Mouse (Mus musculus): ENCODE measurements around the gene Ticam1.
"Not testable (repeated sequence)": the region's sequence is repeated elsewhere in the genome, so short reads cannot be mapped to it uniquely, and the experiment has no call there.

Gene Ticam1

DNA sequence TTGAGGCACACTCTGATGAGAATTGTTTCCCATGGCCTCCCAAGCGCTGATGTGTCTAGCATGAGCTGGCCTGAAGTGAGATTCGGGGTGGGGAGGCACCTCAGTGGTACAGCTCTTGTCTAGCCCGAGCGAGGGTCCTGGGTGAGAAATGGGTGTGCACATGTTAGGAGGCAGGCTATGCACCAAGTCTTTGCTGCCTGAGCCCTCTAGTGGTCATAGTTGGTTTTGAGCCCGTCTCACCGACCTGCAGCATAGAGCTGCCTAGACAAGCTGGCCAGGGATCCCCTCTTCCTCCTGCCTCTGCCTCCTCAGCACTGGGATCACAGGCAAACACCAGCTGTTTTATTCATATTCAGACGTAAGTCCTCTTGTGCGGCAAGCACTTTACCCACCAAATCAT lies 12.6 kb downstream of the Ticam1 start:
- DNase-seq (ENCODE audit: low spot score): peak; percentile 75

DNA sequence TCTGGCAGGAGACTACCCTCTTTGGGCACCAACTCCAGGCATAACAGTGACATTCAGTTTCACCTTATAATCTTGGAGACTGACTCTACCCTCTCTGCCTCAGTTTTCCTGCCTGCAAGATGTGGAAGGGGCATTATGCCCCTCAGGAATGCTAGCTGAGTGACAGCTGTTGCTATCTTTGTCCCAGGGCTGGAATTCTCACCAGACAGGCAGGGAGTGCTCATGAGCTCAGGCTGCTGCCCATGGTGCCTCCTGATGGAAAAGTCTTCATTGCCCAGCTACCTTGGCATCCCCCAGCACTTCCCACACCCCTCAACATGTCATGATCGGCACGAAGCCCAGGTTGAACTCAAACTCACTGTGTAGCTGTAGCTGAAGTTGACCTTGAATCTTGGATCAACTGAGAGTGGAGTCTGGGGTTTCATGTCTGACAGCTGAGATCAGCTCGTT lies 13.9 kb downstream of the Ticam1 start:
- no peak for DNase-seq (ENCODE audit: low spot score)

DNA sequence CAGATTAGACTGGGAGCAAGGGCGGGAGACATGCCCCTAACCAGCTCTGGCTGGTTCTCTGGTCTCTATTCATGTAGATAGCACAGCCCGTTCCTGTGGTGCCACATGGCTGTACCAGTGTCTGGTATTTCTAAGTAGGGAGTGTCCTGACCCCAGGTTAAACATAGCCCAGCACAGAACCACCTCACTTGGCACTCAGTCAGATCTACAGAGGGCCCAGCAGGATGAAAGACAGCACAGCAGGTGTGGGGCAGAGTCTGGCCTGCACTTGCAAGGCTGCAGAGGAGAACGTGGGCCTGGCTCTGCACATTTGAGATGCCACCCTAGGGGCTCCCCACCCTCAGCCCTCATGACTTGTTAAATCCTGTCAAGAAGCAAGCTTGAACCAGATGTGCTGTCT lies 15.4 kb downstream of the Ticam1 start:
- DNase-seq (ENCODE audit: low spot score): no peak

DNA sequence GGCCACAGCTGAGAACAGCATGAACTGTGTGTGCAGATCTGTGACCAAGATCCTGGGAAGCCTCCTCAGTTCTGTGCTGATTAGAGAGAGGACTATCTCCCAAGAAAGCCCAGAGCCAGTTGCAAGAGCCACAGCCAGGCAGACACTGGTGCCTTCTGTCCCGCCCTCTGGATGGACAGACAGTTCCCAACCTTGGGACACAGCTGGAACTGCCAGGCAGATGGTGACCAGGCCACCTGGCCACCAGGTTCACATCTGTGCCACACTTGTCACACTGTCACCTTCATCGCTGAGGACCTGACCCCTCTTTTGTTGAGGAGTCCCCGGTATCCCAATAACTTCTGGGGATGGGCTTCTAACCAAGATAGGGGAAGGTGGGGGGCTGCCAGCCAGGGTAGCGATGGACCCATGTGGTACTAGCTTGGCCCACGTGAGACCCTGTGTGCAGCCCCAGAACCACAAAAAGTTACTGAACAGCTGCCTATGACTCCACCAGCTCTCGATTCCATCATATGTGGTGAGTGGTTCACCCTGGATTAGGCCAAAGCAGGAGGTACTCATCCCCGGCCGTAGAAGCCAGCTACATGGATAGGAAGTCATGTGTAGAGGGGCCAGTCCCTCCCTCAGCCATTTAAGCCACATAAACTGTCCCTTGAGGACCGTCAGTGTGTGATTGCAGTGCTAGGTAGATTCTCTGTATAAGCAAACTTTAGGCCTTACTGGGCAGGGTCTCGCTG lies 17.1 kb downstream of the Ticam1 start:
- DNase-seq (ENCODE audit: low spot score): no peak

DNA sequence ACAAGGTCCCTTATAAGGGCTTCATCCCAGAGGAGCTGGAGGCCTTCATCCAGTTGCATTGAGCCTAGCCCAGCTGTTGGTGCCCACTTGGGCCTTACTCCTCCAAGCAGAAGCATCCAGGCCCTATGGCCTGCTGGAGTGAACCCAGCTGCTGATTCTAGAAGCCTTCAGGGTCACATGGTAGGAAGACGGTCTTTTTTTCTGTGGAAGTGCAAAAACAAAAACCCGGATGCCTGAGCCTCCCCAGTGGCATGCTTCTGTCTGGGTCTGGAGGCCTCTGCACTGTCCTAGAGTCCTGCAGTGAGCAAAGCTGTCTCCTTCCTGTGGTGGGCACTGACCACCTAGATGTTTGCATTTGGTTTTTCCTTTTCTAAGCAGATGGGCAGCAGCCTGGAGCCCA lies 17.8 kb downstream of the Ticam1 start:
- DNase-seq (ENCODE audit: low spot score): not testable (repeated sequence)

DNA sequence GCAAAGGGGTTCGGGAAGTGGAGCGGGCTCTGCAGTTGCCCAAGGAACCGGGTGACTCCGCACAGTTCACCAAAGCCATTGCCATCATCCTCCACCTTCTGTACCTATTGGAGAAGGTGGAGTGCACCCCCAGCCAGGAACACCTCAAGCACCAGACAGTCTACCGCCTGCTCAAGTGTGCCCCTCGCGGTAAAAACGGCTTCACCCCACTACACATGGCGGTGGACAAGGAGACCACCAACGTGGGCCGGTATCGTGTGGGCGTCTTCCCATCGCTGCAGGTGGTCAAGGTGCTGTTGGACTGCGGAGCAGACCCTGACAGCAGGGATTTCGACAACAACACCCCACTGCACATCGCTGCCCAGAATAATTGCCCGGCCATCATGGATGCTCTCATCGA lies 18.3 kb downstream of the Ticam1 start:
- DNase-seq (ENCODE audit: low spot score): not testable (repeated sequence)

DNA sequence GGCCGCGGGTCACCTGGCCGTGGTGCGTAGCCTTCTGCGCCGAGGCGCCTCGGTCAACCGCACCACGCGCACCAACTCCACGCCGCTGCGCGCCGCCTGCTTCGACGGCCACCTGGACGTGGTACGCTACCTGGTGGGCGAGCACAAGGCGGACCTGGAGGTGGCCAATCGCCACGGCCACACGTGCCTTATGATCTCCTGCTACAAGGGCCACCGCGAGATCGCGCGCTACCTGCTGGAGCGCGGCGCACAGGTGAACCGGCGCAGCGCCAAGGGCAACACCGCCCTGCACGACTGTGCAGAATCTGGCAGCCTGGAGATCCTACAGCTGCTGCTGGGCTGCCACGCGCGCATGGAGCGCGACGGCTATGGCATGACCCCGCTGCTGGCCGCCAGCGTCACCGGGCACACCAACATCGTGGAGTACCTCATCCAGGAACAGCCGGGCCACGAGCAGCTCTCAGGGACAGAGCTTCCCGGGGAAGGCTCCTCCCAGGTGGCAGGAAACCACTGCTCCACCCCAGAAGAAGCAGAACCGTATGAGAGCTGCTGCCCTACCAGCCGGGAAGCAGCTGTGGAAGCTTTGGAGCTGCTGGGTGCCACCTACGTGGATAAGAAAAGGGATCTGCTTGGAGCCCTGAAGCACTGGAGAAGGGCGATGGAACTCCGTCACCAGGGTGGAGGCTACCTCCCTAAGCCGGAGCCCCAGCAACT lies 19.2 kb downstream of the Ticam1 start:
- no peak for DNase-seq (ENCODE audit: low spot score)

DNA sequence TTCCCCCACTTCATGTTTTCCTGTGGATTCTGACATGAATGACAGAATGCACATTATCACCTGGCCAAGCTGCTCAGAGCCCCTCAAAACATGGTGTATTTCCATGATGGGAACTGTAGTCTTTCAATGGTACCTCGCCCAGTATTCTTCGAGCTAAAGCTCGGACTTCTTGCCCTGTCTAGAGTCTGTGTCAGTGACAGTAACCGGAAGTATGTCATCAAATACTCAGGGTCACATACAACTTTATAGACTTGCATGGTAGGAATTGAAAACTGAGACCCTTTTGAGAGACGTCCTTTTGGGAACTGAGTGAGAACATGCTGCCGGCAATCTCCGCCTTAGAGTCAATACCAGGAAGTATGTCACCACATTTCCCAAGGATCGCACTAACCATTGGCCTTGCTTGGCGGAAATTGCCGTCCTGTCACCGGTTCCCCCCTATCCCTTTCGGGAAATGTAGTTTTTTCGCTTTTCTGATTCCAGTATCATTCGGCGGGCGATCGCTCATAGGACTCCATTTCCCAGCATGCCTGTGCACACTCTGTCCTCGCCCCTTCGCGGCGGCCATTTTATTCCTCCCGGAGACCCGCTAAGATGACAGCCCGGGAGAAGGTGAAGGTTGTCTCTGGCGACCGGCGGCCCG lies 20.2 kb downstream of the Ticam1 start, which contains the start of gene Fem1a:
Fem1a (plus strand) TSS at position 572 of the 643 bp plus-strand sequence.
- DNase-seq (ENCODE audit: low spot score): peak; percentile 97

DNA sequence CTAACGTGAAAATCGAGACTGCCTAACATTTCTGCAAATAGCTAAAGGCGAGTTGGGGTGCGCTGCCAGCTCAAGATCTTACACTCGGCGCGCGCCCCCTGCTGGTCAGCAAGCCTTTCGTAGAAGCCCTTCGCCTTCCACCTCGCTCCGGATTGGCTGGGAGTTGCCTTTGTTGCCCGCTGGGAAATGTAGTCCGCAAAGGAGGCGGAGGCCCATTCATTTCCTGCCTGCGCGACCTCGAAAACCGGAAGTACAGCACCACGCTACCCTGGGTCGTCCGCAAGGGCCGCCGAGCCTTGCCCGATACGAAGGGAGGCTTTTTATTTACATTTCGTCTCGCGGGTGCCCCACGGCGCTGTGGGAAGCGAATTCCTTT lies 20.7 kb downstream of the Ticam1 start:
- DNase-seq (ENCODE audit: low spot score): peak; percentile 98

DNA sequence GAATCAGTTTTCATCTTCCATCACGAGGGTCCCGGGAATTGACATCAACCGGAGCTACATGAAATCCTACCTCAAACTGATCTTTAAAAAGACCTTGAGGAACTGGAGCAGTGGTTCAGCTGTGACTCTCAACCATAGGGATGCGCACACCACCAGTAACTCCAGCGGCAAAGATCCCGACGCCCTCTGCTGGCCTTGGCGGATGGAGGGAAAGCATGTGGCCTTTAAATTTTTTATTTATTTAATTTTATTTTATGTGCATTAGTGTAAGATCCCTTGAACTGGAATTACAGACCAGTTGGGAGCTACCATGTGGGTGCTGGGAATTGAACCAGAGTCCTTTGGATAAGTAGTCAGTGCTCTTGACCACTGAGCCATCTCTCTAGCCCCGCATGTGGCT lies 21.2 kb downstream of the Ticam1 start:
- no peak for DNase-seq (ENCODE audit: low spot score)

DNA sequence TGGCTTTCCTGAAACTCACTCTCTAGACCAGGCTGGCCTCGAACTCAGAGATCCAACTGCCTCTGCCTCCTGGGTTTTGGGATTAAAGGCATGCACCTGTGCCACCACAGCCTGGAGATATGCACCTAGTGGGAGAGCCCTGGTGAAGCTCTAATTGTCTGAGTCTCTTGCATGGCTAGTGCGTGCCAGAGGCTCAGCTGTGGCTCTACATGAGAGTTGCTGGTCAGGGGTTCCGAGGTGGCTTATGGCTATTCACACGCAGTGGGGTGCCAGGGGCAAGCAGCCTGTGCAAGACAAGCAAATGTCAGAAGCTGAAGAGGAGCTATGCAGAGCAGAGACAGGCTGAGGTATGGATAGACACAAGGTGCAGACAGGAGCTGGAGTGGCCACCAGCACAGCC lies 21.9 kb downstream of the Ticam1 start:
- DNase-seq (ENCODE audit: low spot score): no peak

DNA sequence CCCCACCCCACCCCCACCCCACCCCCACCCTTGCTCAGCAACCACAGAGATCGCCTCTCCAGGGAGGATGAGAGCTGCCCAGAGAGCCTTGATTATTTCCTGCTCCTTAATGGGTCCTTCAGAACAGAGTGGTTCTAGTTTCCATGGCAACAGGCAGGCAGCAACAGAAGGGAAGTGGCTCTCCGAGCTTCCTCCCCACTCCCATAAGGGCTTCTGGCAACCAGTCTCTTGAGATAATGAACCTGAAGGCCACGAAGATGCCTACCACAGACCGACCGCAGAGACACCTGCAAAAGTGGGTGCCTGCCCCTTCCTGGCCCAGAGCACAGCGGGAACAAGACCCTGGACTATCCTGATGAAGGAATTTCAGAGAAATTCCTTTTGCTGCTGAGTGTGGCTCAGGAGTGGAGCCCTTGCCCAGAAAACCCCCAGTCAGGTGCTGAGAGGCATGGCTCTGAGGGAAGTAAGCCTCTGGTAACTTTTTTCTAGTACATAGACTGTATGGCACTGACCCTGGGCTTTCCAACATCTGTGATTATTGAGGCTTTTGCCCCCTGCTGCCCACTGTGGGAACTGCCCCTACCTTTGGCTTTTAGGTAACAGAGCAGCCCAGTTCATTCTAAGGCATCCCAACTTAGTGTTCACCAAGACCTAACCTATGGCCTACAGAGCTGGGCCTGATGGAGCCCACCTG lies 25.3 kb downstream of the Ticam1 start:
- DNase-seq (ENCODE audit: low spot score): peak; percentile 72

DNA sequence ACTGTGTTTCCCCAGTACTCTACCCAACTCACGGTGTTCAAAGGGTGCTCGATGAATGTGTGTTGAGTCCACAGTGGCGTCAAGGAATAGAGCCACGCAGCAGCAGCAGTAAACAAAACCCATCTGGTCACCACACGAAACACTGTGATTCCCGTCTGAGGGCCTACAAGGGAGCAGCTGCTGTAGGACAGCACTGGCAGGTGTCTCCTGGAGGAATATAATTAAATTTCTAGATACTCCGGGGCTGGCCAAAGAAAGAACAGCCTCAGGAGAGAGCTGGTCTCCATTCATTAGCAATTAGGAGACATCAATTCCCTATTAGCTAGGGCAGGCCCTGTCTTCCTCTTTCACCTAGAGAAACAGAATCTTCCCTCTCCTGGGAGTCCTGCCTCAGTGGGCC lies 31.0 kb downstream of the Ticam1 start:
- no peak for DNase-seq (ENCODE audit: low spot score)

DNA sequence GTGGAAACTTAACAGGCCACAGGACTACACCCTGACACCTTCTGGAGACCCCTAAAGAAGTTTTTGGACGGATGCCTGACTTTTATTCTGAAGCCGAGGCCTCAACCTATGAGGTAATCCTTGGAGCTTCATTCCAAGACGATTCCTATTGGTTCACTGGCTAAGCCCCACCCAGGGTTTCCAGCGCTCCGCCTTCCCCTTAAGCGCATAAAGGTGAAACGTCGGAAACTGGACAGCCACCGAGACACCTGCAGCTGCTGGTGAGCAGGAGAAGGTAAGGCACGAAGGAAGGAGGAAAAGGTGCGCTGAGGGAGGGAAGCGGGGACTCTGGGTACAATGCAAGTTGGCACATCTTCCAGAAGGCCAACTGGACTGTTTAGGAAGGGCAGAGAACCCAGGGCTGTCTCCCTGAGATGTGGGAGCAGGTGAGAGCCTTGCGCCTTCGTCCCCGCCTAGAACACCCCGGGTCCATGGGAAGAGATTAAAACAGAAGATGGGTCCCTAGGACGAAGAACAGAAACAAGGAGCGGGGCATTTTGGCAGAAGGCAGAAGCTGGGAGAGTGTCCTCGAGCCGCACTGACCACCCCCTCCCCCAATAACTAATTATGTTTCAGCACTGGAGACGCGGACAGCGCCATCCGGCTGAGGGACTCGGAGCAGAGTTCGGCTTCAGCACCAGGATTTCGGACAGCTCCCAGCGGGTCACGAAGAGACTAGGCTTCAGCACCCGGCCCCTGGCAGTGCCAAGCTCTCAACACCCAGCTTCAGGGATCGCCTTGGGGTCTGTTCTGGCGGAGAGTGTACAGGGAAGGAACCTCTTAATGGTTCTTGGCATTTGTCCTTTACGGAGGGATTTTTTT lies 34.8 kb downstream of the Ticam1 start:
- DNase-seq (ENCODE audit: low spot score): peak; percentile 56

DNA sequence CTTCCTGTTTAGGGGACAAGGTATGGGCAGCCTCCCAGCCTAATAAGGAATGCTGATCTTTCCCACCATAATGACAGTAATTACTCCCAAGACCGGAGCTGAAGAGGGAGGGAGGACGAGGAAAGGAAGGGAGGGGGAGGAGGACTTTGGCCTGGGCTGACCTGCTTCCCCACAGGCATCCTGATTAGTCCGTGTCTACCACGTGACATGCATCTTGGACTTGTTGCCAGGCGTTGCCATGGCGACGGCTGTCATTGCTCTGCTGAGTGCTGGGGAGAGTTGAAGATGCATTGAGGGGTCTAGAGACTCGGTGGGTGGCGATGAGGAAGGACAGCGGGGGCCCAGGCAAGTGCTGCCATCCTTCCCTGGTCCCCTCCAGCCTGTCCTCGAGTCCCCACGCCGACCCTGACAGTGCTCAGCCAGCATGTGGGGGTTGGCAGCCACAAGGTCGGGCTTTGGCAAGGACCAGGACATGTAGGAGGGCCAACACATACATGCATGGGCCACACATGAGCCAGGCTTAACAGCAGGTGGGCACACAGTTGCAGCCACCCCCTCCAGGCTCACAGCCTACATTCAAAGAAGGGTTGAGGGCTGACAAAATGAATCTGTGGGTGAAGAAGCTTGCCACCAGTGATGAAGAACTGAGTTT lies 42.6 kb downstream of the Ticam1 start:
- no peak for DNase-seq (ENCODE audit: low spot score)

DNA sequence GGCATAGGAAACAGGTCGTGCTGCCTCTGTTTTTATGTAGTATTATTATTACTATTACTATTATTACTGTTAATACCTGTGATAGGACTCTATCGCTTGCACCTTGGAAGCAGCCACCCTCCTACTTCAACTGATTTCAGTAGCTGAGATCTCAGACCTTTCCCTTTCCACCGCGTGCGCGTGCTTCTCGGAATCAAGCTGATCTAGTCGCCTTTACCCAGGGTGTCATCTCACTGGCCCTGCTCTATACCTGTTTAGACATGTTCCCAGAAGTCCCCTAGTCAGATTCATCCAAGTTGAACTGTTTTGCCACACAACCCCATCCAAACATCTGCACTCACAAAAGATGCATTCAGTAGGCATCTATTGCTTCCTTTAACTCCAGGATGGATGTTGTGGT lies 43.2 kb downstream of the Ticam1 start:
- DNase-seq (ENCODE audit: low spot score): no peak

DNA sequence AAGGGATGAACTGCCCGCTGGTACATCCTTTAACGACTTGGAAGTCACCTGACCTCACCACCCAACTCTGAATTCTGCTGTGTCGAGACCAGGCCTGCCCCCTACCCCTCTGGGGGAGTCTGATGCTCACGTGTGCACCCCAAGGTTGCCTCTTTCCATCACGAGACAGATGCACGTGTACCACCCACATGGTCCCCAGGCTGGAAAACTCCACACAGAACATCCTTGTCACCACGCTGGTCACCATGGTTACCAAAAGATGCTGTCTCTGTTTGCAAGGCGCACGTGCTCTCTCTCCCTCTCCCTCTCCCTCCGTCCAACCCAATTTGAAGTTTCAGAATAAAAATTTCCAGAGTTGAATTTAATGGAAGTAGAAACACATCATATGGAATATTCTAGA lies 46.6 kb downstream of the Ticam1 start:
- DNase-seq (ENCODE audit: low spot score): no peak

DNA sequence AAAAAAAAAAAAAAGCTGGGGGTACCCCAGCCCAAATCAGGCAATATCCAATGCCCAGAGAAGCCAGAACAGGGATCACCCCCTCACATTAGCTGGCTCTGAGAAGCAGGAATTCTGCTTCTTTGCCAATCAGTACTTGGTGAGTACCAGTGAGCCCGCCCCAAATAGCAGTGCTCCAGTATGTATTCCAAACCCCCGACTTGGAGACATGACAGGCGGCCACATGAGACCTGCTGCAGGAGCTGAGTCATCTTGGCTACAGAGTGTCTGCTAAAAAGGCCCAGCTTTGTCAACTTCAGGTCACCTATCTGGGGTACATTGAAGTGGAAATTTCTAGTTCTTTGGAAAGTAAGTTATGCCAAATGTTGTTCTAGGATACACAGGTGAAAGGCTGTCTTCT lies 50.0 kb downstream of the Ticam1 start:
- DNase-seq (ENCODE audit: low spot score): no peak

DNA sequence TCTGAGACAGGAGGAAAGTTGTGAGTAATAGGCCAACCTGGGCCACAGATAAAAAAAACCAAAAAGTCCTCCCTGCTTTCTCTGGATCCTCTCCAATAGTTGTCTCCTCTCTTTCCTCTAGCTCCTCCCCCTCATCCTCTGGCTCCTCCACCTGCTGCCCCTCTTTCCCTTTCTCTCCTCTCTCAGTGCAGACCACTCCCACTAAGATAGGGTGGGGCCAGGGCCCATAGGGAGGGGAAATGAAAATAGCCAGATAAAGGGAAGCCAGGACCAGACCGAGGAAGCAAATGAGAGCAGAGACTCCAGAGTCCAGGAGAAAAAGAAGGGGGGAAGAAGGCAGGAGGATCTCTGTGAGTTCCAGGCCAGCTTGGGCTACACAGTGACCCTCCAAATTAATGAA lies 51.7 kb downstream of the Ticam1 start:
- no peak for DNase-seq (ENCODE audit: low spot score)

DNA sequence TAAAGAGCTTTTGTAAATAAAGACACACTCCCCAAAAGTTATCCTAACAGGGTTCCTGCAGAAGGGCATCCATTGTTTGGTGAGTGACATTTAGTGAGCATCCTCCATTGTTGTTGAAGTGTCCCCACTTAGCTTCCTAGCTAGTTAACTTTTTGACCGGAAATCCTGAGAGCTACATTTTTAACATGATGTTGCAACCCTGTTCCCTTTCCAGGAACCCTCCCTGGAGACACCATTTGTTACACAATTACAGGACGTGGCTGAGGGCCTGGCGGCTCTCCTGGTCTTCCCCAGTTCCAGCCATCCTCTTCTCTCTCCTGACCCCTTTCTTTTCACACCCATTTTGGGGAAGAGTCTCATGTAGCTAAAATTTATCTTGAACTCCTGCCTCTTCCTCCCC lies 56.8 kb downstream of the Ticam1 start:
- DNase-seq (ENCODE audit: low spot score): no peak
